Mouse (Mus musculus) lung, adult 10 weeks (tissue): ENCODE data around the gene Rab3c. TPM values are rescaled to one million over a fixed set of nuclear protein-coding genes. Genes with fewer than 3 reads are reported as not detected.

ENCODE experiments used
- polyA plus RNA-seq: library from polyadenylated mRNA; stranded (reverse); fragments of 350-450 nt; fragmentation: Illumina TruSeq; extraction: RNeasy Lipid Tissue Mini Kit (QIAGEN cat#74804); gene quantifications from one replicate; pipeline ENCODE4 v1.2.3, GENCODE M21; 2014; ENCODE audit warnings: low read depth, low replicate concordance; ENCODE audit not compliant: insufficient read depth

The Rab3c gene
- 0.52 TPM for polyA plus RNA-seq

GRCm38 (mm10) chr13:110280563-110281144, at the start of gene Rab3c:
Gene Rab3c, minus strand, starts transcription at chr13:110280996.

Other genes with a start within 250 kb of the Rab3c start
- gene Gapt, start 76.2 kb upstream of the Rab3c start, polyA plus RNA-seq, result 1.4 TPM
- 26.6 TPM for gene Plk2, start 114.0 kb upstream of the Rab3c start, polyA plus RNA-seq